Mouse (Mus musculus): ENCODE measurements at regions not wholly inside any gene's neighbourhood (a gene's known extent, or its start where the extent isn't known, plus 50 kb on each side); places are given as distances from the start of the nearest gene placed in this dataset.
A peak's percentile ranks its signal among the peaks of the same experiment; 100 is the strongest.

DNA sequence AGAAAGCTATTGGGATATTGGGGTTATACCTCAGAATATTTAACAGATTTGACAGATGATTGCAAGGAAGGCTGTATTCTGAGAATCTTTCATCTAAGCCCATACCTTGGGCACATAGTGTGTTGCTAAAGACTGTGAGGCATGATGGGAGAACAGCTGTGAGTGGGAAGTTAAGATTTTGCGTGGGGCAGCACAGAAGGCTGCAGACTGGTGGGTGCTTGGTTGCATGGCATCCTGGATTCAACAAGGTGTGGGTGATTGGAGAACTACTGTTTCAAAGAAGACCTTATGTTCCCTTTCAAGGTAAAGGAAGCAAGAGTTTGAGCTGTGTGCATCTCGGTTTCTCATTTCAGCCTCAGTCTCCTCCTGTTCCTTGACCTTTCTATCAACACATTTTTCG is 584.8 kb downstream of the Sh2d4b start:
- DNase-seq (ENCODE audit: low spot score in 2 of 2) = peak; percentile 83 to 84
- intact Hi-C loops (cut with DNase I) = no loop called here

- intact Hi-C loops (cut with DNase I) = loop anchor here (10.0 kb wide), 1 partner anchor 744 kb away; no protein-coding TSS in a partner anchor
- no peak for DNase-seq (ENCODE audit: low spot score in 2 of 2)
Measured at GRCm38 (mm10) chr14:40279194-40279593, 613.9 kb downstream of the Sh2d4b start.

GRCm38 (mm10) chr14:40275331-40275730 is 617.7 kb downstream of the Sh2d4b start:
- intact Hi-C loops (cut with DNase I) = loop anchor here (10.0 kb wide), 1 partner anchor 741 kb away; no protein-coding TSS in a partner anchor
- no peak for DNase-seq (ENCODE audit: low spot score in 2 of 2)

- no peak for DNase-seq (ENCODE audit: low spot score in 2 of 2)
Measured at GRCm38 (mm10) chr14:40261646-40262045, 631.4 kb downstream of the Sh2d4b start.

DNA sequence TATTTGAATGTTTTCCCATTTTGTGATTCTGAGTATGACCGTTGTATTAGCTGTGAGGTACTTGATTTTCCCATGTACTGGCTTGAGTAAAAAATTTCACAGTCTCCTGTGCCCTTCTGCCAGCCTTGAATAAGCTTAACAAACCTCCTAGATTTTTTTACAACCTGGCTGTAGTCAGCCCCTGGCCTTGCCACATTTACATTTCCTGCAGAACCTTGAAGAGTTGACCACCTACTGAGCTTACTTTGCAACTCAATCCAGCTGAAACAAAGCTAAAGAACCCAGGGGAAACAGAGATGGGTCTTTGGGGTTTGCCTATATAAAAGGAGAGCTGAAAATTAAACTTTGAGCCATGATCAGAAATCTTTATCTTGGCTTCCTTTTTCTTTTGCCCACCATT is 661.0 kb downstream of the Sh2d4b start:
- intact Hi-C loops (cut with DNase I) = no loop called here
- DNase-seq (ENCODE audit: low spot score in 2 of 2) = no peak

More at GRCm38 (mm10) chr14:40261646-40262045, 631.4 kb downstream of the Sh2d4b start:
- intact Hi-C loops (cut with DNase I) = no loop called here

GRCm38 (mm10) chr14:40224331-40224730 is 668.7 kb downstream of the Sh2d4b start:
- intact Hi-C loops (cut with DNase I) = no loop called here
- DNase-seq (ENCODE audit: low spot score in 2 of 2) = no peak

All from left cerebral cortex, postnatal 36 days (tissue).